Mouse (Mus musculus) heart, embryonic 11.5 days (tissue): ENCODE measurements around the gene Tmem120a. TPM values are rescaled to one million over a fixed set of nuclear protein-coding genes. Genes with fewer than 3 reads are reported as not detected.

Source experiments
- ATAC-seq: fragments of 200-750 bp; cut with Nextera tagmentation; replicated peaks from 2 replicates; pipeline ENCODE4 v1.8.0; 2017; ENCODE audit warnings: moderate library complexity; ENCODE audit not compliant: insufficient number of reproducible peaks, low FRiP score, low TSS enrichment
- H3K27ac ChIP-seq: fragments of 300-500 bp; sonication (generic); 2 replicates; pipeline ENCODE4 v1.5.1; 2014; ENCODE audit warnings: mild to moderate bottlenecking, low read depth, low read length
- H3K27me3 ChIP-seq: fragments of 300-500 bp; sonication (generic); 2 replicates; pipeline ENCODE4 v1.6.1; 2014; ENCODE audit warnings: mild to moderate bottlenecking, low read length, mixed read lengths; ENCODE audit not compliant: control insufficient read depth, insufficient read depth
- H3K36me3 ChIP-seq: fragments of 300-500 bp; sonication (generic); 2 replicates; pipeline ENCODE4 v1.6.1; 2014; ENCODE audit warnings: mild to moderate bottlenecking, low read length, moderate library complexity, mixed read lengths; ENCODE audit not compliant: control insufficient read depth, insufficient read depth
- H3K4me1 ChIP-seq: fragments of 300-500 bp; sonication (generic); 2 replicates; pipeline ENCODE4 v1.6.1; 2014; ENCODE audit warnings: low read length; ENCODE audit not compliant: control insufficient read depth, insufficient read depth
- H3K4me2 ChIP-seq: fragments of 300-500 bp; sonication (generic); 2 replicates; pipeline ENCODE4 v1.6.1; 2014; ENCODE audit warnings: mild to moderate bottlenecking, moderate library complexity
- H3K4me3 ChIP-seq: fragments of 300-500 bp; sonication (generic); 2 replicates; pipeline ENCODE4 v1.5.1; 2014; ENCODE audit warnings: low read depth, low read length
- H3K9ac ChIP-seq: fragments of 300-500 bp; sonication (generic); 2 replicates; pipeline ENCODE4 v1.6.1; 2014; ENCODE audit warnings: mild to moderate bottlenecking, low read depth, low read length, moderate library complexity
- H3K9me3 ChIP-seq: fragments of 300-500 bp; sonication (generic); replicated peaks from 2 replicates; pipeline ENCODE4 v1.6.1; 2016; ENCODE audit warnings: low read length; ENCODE audit not compliant: control insufficient read depth
- WGBS: fragments of 180-500 bp; shearing (Covaris S2); extraction: QIAGEN DNeasy Blood & Tissue Kit; methylation state at CpG from one replicate; pipeline ENCODE4 v1.1.7; 2014; ENCODE audit not compliant: insufficient replicate concordance; 5-methylcytosine and 5-hydroxymethylcytosine counted together
- polyA plus RNA-seq: library from polyadenylated mRNA; unstranded; fragments of >200 nt; fragmentation: Nextera tagmentation; extraction: Ambion mirVana; gene quantifications from 2 replicates; pipeline ENCODE4 v1.2.1, GENCODE M21; 2014

Tmem120a gene
- polyA plus RNA-seq, 1 experiment from 2014 or later: 34.7 TPM

DNA sequence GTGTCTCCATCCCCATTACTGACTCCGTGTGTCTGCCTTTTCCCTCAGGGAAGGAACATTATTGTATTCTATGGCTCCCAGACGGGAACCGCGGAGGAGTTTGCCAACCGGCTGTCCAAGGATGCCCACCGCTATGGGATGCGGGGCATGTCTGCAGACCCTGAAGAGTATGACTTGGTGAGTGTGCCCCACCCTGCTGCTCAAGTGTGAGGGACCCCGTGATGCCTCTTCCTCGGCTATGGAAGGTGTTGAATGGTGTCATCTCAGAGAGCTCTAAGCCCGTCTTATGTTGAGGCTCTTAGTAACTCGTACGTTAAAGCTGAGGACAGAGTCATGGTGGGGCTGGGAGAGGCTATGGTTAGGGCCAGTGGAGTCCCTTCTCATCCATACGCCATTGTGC is 14.9 kb downstream of the Tmem120a start:
- Histone ChIP-seq H3K9me3 (no peaks in the 10 kb centered on the region), H3K27ac (no peak overlapping the region), H3K4me2 (no peak overlapping the region), H3K27me3 (no peaks in the 10 kb centered on the region), H3K9ac (no peak overlapping the region), H3K4me3 (no peak overlapping the region), H3K4me1 (peaks cover 26% of the 10 kb centered on the region), H3K36me3 (peaks cover 41% of the 10 kb centered on the region)
- ATAC-seq: no peak
- WGBS: 87% methylated on average over 13 of the region's 13 CpGs

DNA sequence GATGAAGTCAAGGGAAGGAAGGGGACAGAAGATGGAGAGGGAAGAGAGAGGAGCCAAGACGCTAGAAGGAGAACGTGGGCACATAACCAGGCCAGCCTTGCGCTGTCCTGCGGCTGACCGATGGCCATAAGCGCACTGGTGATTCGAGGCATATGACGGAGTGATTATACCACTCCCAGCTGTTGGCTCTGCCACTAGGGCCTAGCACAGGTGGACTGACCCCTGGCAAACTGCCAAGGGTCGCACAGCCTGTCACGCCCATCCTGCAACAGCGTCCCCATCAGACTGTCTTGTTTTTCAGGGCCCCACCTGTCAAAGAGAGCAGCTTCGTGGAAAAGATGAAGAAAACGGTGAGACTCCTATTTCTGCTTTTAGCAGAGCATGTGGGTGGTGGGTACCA is 15.9 kb downstream of the Tmem120a start:
- WGBS: 90% methylated on average over 13 of the region's 13 CpGs
- Histone ChIP-seq H3K4me3 (no peak overlapping the region), H3K9me3 (no peaks in the 10 kb centered on the region), H3K9ac (no peak overlapping the region), H3K36me3 (peaks cover 31% of the 10 kb centered on the region), H3K4me1 (peaks cover 28% of the 10 kb centered on the region), H3K27me3 (no peaks in the 10 kb centered on the region), H3K27ac (no peak overlapping the region), H3K4me2 (no peak overlapping the region)
- ATAC-seq: no peak

DNA sequence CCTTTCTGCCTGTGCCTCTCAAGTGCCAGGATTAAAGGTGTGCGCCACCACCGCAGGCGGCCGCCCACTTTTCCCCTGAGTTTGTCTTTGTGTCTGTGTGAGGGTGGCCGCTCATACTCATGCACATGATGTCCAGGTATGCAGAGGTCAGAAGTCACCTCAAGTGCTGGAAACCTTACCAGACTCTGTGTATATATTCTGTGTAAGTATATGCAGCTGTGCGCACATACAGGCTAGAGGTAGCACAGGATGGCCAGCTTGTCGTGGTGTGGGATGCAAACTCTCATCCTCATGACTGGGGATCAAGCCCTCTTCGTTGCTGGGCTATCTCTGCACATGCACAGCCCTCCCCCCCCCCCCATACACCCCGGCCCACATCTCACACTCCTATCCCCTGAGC is 16.4 kb downstream of the Tmem120a start:
- Histone ChIP-seq H3K27ac (no peak overlapping the region), H3K4me2 (no peak overlapping the region)
- ATAC-seq: no peak

DNA sequence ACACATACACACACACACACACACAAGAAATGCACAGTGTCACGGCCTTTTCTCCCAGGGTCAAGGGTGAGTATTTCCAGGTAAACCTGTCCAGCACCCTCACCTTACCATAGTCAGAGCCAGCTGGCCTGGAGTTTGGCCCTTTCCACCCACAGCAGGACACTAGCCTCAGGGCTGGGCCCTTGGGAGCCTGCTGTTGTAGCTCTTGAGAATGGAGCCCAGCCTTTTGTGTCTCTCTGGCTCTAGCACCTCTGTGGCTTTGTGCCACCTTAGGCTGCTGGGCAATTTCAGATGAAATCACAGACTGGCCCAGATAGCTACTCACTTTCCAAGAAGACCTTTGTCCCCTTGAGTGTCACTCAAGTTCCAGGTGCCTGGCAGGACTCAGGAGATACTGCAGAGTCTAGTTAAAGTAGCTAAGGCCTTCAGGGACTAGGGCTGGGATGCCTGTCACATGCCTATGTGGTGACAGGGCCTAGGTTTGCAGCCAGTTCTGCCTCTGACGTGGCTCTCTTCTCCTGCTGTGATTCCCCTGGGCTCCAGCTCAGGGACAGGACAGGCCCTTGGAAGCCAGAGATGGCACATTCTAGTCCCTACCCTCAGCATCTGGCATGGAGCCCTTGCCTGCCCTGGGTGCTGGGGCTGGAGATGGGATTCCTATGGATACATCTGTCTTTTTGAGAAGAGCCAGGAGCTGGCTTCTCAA is 17.5 kb downstream of the Tmem120a start:
- Histone ChIP-seq H3K4me1 (peaks cover 36% of the 10 kb centered on the region), H3K9me3 (no peaks in the 10 kb centered on the region), H3K4me3 (no peak overlapping the region), H3K36me3 (peaks cover 21% of the 10 kb centered on the region), H3K27me3 (no peaks in the 10 kb centered on the region), H3K4me2 (no peak overlapping the region), H3K9ac (no peak overlapping the region; the same call in 1 of the 2 replicates), H3K27ac (0 out of 2 replicates have a peak overlapping the region, but pooled peaks have one; percentile 3)
- 59% methylated on average over 2 of the region's 2 CpGs for WGBS
- ATAC-seq: no peak

More for the DNA sequence above, 16.4 kb downstream of the Tmem120a start:
- Histone ChIP-seq H3K36me3 (peaks cover 28% of the 10 kb centered on the region), H3K4me3 (no peak overlapping the region), H3K9me3 (no peaks in the 10 kb centered on the region), H3K9ac (no peak overlapping the region), H3K27me3 (no peaks in the 10 kb centered on the region), H3K4me1 (peaks cover 32% of the 10 kb centered on the region)
- WGBS: 86% methylated on average over 9 of the region's 9 CpGs

DNA sequence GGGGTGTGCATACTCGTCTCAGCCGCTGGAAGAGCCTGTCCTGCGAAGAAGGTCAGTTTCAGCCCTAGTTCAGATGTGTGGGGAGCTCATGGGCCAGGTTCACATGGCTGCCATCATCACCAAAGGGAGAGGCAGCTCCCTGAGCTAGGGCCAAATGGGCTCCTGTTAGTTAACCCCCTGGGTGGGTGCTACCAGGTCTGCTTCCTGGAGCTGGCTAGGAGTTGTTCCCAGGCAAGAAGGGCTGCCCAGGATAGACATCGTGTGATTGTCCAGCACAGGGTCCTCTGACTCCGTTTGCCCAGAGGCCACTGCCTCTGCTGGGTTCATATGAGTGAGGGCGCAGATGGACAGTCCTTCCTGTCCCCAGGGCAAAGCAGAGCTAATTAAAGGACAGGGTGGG is 18.3 kb downstream of the Tmem120a start:
- 46% methylated on average over 6 of the region's 6 CpGs for WGBS
- Histone ChIP-seq H3K27ac (no peak overlapping the region), H3K9me3 (no peaks in the 10 kb centered on the region), H3K4me3 (no peak overlapping the region), H3K9ac (peak overlapping the region; percentile 40; the same call in 1 of the 2 replicates), H3K27me3 (no peaks in the 10 kb centered on the region), H3K36me3 (peaks cover 14% of the 10 kb centered on the region), H3K4me1 (peaks cover 36% of the 10 kb centered on the region), H3K4me2 (peak overlapping the region; percentile 29)
- ATAC-seq: 0 out of 2 replicates have a peak, but pooled peaks have one; percentile 20

DNA sequence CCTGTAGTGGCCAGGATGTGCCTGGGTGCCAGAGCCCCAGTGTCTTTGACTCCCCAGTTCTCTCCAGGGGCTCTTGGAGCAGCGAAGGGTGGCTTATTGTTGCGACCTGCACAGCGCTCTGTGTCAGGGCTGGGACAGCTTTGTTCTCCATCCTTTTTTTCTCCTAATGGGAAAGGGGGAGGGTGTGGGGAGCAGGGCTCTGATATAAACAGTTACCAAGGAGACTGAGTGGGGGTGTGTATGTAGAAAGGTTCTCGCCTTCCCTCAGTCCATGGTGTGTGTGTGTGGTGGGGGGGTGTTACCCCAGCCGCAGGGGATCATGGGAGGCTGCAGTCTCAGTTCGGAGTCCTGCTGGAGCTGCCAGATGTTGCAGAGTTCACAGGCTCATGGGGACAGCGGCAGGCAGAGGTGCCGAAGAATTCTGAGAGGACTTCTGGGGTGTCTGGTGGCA is 18.8 kb downstream of the Tmem120a start:
- peak overlapping the region; percentile 29 for H3K4me2 ChIP-seq
- H3K9ac ChIP-seq: 0 out of 2 replicates have a peak overlapping the region, but pooled peaks have one; percentile 40
- no peak for ATAC-seq
- H3K27ac ChIP-seq: peak overlapping the region; percentile 69; the same call in 1 of the 2 replicates
- H3K36me3 ChIP-seq: peaks cover 8% of the 10 kb centered on the region; the same call in 1 of the 2 replicates
- no peaks in the 10 kb centered on the region for H3K9me3 ChIP-seq
- no peak overlapping the region for H3K4me3 ChIP-seq
- WGBS: 22% methylated on average over 8 of the region's 8 CpGs
- peaks cover 36% of the 10 kb centered on the region for H3K4me1 ChIP-seq
- H3K27me3 ChIP-seq: no peaks in the 10 kb centered on the region

DNA sequence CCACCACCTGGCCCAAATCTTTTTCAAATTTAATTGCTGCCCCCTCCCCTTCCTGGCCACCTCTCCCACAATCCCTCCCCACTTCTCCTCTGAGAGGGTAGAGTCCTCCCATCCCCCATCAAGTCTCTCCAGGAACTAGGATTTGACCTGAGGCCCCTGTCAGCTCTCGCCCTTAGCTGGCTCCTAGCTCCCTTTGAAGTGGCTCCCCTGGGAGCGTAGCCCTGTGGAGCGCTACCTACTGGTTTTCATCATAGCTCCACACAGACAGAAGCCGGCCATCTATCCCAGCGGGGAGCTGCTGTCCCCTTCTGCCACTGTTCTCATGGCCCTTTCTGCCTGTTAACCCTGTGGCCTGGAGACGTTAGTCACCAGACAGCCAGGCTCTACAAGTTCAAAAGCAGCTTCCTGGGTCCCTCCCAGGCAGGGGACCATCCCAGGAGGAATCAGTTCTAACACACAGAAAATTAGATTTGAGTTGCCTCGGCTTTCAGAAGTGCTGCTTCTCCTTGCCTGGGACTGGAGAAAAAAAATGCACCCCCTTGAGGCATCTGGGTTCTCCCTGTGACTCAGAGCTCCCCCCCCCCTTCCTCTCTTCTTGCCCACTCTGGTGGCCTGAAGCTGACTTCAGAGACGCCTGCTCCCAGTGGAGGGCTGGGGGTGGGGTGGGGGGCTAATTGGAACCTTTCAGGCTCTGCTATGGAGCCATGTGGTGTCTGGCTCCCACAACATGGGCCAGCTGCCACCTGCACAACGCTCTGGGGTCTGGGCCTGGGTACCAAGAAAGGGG is 19.5 kb downstream of the Tmem120a start:
- no peak for ATAC-seq
- peak overlapping the region; percentile 69 for H3K27ac ChIP-seq
- 17% methylated on average over 9 of the region's 9 CpGs for WGBS
- no peak overlapping the region for H3K9ac ChIP-seq
- peaks cover 2% of the 10 kb centered on the region; the same call in 1 of the 2 replicates for H3K36me3 ChIP-seq
- peaks cover 36% of the 10 kb centered on the region for H3K4me1 ChIP-seq
- H3K4me2 ChIP-seq: no peak overlapping the region
- H3K9me3 ChIP-seq: no peaks in the 10 kb centered on the region
- H3K27me3 ChIP-seq: no peaks in the 10 kb centered on the region
- H3K4me3 ChIP-seq: no peak overlapping the region

DNA sequence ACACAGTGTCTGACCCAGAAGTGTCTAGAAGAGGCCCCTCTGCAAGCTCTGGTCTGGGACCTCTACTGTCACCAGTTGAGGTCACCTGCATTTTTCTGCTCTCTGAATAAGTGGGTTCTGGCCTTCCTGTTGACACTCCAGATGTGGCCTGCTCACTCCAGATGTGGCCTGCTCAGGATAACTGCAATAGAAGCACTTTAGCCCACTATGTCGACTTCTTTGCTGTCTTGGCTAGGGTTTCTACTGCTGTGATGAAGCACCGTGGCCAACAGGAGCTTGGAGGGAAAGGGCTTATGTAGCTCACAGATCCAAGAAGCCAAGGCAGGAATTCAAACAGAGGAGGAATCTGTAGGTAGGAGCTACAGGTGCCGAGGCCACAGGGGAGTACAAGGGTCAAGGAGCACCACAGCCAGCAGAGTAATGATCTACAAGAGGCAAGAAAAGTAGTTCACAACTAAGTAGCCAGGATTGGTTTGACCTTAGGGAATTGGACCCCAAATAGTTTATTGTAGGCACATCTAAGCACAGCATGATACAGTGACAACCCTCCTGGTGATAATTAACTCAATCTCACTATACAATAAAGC is 21.0 kb downstream of the Tmem120a start:
- Histone ChIP-seq H3K9me3 (no peaks in the 10 kb centered on the region), H3K27ac (no peak overlapping the region), H3K4me2 (no peak overlapping the region), H3K36me3 (no peaks in the 10 kb centered on the region), H3K4me3 (no peak overlapping the region), H3K4me1 (peaks cover 36% of the 10 kb centered on the region), H3K9ac (no peak overlapping the region), H3K27me3 (no peaks in the 10 kb centered on the region)
- 60% methylated on average over 3 of the region's 3 CpGs for WGBS
- no peak for ATAC-seq
